Mouse (Mus musculus) hindbrain, embryonic 16.5 days (tissue): ENCODE results near the gene Gm2115. TPM values are rescaled to one million over a fixed set of nuclear protein-coding genes. Genes with fewer than 3 reads are reported as not detected.
A peak's percentile ranks its signal among the peaks of the same experiment; 100 is the strongest.

ENCODE experiments used
- ATAC-seq: fragments of 200-750 bp; cut with Nextera tagmentation; 2 replicates; pipeline ENCODE4 v1.8.0; 2017; ENCODE audit warnings: moderate TSS enrichment, moderate library complexity
- H3K27ac ChIP-seq: fragments of 300-500 bp; sonication (generic); 2 replicates; pipeline ENCODE4 v1.5.1; 2014; ENCODE audit warnings: low read depth, mild to moderate bottlenecking, control low read depth, low read length, moderate library complexity
- H3K27me3 ChIP-seq: fragments of 300-500 bp; sonication (generic); replicated peaks from 2 replicates; pipeline ENCODE4 v1.6.1; 2014; ENCODE audit warnings: low read length; ENCODE audit not compliant: control insufficient read depth, insufficient read depth
- H3K36me3 ChIP-seq: fragments of 300-500 bp; sonication (generic); 2 replicates; pipeline ENCODE4 v1.6.1; 2014; ENCODE audit warnings: mild to moderate bottlenecking, low read length, moderate library complexity, mixed read lengths; ENCODE audit not compliant: control insufficient read depth, insufficient read depth
- H3K4me1 ChIP-seq: fragments of 300-500 bp; sonication (generic); 2 replicates; pipeline ENCODE4 v1.6.1; 2014; ENCODE audit warnings: low read depth, low read length; ENCODE audit not compliant: control insufficient read depth, insufficient read depth
- H3K4me2 ChIP-seq: fragments of 300-500 bp; sonication (generic); 2 replicates; pipeline ENCODE4 v1.6.1; 2014; ENCODE audit warnings: mild to moderate bottlenecking, low read length, control low read depth, moderate library complexity
- H3K4me3 ChIP-seq: fragments of 300-500 bp; sonication (generic); 2 replicates; pipeline ENCODE4 v1.5.1; 2014; ENCODE audit warnings: mild to moderate bottlenecking, low read length, control low read depth, moderate library complexity
- H3K9ac ChIP-seq: fragments of 300-500 bp; sonication (generic); 2 replicates; pipeline ENCODE4 v1.6.1; 2014; ENCODE audit warnings: low read depth, mild to moderate bottlenecking, control low read depth, low read length, moderate library complexity
- H3K9me3 ChIP-seq: fragments of 300-500 bp; sonication (generic); 2 replicates; pipeline ENCODE4 v1.6.1; 2014; ENCODE audit warnings: mild to moderate bottlenecking, low read length, moderate library complexity; ENCODE audit not compliant: control insufficient read depth
- WGBS: fragments of 180-500 bp; shearing (Covaris S2); extraction: QIAGEN DNeasy Blood & Tissue Kit; methylation state at CpG from one replicate; pipeline ENCODE4 v1.1.7; 2014; 5-methylcytosine and 5-hydroxymethylcytosine counted together
- polyA plus RNA-seq: library from polyadenylated mRNA; unstranded; fragments of >200 nt; fragmentation: Nextera tagmentation; extraction: Ambion mirVana; gene quantifications from 2 replicates; pipeline ENCODE4 v1.2.1, GENCODE M21; 2015

Gm2115 gene
- 1.9 and 2.0 TPM in 2 replicates for polyA plus RNA-seq

DNA sequence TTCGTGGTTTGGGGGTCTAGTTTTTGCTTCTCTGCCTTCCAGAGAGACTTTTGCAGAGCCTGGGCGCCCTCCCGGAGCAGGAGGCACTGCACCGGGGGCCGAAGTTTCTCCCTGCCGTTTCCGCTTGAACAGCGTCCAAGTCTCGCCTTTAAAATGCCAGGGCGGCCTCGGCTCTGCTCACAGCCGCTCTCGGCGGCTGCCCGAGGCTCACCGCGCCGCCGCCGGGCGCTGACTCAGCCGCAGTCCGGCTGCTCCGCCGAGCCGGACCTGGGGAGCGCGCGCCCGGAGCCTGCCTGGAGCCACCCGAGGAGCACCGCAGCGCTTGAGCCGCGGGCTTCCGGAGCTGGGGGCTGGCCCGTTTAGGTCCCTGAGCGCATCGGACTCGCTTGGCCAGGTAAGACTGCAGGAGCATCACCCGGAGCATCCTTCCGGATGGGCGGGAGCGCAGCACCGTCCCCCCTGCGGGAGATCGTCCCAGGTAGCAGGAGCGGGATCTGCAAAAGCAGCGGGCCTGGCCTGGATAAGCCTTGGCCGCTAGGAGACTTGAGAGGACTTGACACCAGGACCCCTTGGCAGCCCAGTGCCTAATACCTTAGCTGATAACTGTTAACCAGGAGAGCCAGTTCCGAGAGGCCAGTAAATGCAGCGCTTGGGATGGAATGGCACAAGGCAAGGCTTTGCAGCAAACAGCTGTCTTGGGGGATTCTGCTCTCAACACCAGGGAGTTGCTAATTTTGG, at the start of gene Gm2115:
TSS of gene Gm2115 (plus strand) at position 159 of the 738 bp plus-strand sequence.
- Histone ChIP-seq H3K9ac (peak within 1 kb of the TSS; percentile 70), H3K4me2 (peak within 1 kb of the TSS; percentile 96), H3K27me3 (peaks cover 11% of the 10 kb centered on the region; the same call in 1 of the 2 replicates), H3K9me3 (no peaks in the 10 kb centered on the region), H3K4me1 (peaks cover 6% of the 10 kb centered on the region), H3K36me3 (no peaks in the 10 kb centered on the region), H3K27ac (no peak within 1 kb of the TSS), H3K4me3 (peak within 1 kb of the TSS; percentile 58)
- peak; percentile 95 for ATAC-seq
- WGBS, result 1% methylated on average over 52 of the region's 52 CpGs

DNA sequence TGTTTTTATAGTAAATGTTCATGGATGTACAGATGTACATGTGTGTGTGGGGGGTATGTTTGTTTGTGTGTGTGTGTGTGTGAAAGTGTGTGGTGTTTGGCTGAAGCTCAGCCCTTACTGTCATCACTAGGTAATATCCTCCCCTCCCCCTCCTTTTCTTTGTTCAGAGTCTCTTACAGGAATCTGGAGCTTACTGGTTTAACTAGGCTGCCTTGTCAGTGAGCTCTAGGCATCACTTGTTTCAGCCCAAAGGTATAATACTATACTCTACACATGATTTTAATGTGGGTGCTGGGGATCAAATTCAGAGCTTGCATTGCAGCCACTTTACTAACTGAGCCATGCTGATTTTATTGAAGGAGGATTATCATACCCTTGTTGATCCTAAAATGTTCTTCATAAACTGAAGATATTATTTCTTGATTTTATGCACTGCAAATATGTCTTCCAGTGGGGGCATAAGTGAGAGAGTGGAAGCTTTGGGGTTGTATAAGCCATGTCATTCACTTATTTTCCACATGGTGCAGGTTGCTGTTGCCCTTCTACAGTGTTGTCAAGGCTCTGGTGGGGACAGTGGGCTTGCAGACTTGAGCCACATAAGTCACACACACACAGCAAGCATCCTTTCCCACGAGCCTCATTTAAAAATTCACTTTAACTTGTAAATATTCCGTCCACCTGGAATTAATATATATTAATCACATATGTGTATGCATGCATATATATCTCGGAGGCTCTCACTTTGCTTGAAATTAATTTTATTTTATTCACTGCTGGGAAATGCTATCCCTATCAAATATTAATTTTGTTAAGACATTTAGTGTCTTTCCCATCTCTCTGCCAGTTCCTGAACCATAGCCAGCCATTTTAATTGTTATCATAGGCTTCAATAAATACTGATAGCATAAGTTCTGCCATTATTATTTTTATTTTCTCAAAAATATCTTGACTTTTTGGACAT, 45.0 kb upstream of the Gm2115 start:
- Histone ChIP-seq H3K27ac (no peak overlapping the region), H3K9me3 (no peaks in the 10 kb centered on the region), H3K4me3 (no peak overlapping the region), H3K27me3 (no peaks in the 10 kb centered on the region), H3K9ac (no peak overlapping the region), H3K4me2 (no peak overlapping the region), H3K36me3 (no peaks in the 10 kb centered on the region), H3K4me1 (no peaks in the 10 kb centered on the region)
- ATAC-seq, result peak; percentile 81
- WGBS, result 70% methylated on average over 3 of the region's 3 CpGs

DNA sequence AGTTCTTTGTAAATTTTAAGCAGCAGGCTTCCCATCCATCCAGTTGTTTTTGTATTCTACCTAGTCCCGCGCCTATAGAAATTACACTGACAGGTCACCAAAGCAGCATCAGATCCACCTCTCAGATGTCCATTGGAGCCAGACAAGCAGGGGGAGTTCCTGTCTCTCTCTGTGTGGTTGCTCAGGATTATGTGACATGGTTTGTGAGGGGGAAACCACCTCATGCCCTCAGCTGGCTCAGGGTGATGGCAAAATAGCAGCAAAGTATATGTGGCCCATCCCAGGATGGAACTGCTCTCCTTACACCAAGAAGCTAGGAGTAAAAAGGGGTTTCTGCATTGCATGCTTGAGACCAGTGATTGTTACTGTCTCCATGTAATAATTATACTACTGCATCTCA, 42.3 kb upstream of the Gm2115 start:
- Histone ChIP-seq H3K4me1 (no peaks in the 10 kb centered on the region), H3K27me3 (no peaks in the 10 kb centered on the region), H3K36me3 (no peaks in the 10 kb centered on the region), H3K27ac (no peak overlapping the region), H3K4me3 (no peak overlapping the region), H3K9me3 (no peaks in the 10 kb centered on the region), H3K4me2 (no peak overlapping the region), H3K9ac (no peak overlapping the region)
- ATAC-seq, result no peak
- 92% methylated on average over 2 of the region's 2 CpGs for WGBS

DNA sequence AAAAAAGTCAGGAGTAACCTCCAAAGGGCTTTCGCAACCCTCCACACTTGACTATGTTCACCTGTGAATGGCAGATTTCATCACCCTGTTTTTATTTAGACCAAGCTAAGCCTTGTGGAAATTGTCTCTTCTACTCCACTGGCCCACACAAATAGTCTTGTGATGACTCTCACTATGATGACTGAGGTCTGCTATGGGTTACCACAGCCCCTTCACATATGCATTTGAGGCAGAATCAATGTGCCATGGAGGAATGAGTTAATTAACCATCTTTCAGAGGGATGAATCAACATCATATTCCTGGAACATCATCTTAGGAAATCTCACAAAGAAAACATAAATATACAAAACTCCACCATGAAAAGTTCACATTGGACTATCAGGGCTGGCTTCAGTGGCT, 25.6 kb upstream of the Gm2115 start:
- no peaks in the 10 kb centered on the region for H3K4me1 ChIP-seq
- no peak overlapping the region for H3K27ac ChIP-seq
- no peak for ATAC-seq
- no peaks in the 10 kb centered on the region for H3K27me3 ChIP-seq
- no peaks in the 10 kb centered on the region for H3K36me3 ChIP-seq
- no peak overlapping the region for H3K9ac ChIP-seq
- WGBS, result 96% methylated on average over 1 of the region's 1 CpGs
- H3K4me2 ChIP-seq, result no peak overlapping the region
- no peaks in the 10 kb centered on the region for H3K9me3 ChIP-seq
- H3K4me3 ChIP-seq, result no peak overlapping the region

DNA sequence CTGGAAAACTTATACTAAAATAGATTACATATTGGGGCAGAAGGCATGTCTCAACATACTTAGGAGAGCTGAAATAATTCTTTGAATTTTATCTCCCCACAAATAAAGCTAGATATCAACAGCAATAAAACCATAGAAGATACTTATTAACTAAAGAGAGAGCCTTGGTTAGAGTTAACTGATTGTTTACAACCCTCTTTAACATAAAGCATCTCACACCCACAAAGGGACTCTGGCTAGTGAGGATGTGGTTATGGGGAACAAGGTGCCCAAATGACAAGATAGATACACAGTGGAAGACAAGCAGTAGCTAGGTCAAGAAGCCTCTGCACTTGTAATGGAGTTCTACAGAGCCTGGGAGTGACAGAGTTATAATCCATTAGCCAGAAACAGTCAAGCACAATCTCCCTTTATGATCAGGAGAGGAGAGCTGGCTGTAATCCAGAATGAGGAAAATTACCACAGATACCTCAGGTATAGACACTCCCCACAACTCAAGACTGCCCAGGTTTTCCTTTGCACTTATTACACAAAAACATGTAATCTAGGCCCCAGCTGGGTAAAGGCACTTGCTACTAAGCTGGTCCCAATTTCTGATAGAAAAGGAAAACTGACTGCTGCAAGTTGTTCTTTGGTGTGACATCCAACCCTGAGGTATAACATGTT, 10.1 kb upstream of the Gm2115 start:
- no peaks in the 10 kb centered on the region for H3K4me1 ChIP-seq
- H3K9ac ChIP-seq, result no peak overlapping the region
- no peak overlapping the region for H3K4me3 ChIP-seq
- no peak overlapping the region for H3K4me2 ChIP-seq
- H3K36me3 ChIP-seq, result no peaks in the 10 kb centered on the region
- ATAC-seq, result no peak
- no peaks in the 10 kb centered on the region for H3K9me3 ChIP-seq
- H3K27ac ChIP-seq, result no peak overlapping the region
- H3K27me3 ChIP-seq, result no peaks in the 10 kb centered on the region

DNA sequence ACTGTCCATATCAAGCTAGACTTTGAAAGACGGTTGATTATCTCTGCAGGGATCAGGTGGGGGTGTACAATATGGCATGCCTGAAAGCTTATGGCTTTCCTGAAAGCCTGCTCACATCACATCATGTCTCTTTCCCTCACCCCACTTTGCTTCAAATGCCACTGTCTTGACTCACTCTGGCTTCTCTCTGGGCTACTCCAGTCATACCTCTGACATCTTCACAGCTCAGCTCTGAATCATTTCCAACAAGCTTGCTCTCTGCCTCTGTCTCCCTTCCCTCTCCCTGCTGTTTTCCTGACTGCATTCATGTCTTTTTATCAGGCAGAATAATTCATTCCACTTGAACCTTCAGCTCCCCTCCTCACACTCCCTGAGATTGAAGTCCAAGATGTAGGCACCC, 7.4 kb upstream of the Gm2115 start:
- Histone ChIP-seq H3K4me3 (no peak overlapping the region), H3K9me3 (no peaks in the 10 kb centered on the region), H3K4me2 (no peak overlapping the region), H3K36me3 (no peaks in the 10 kb centered on the region), H3K27ac (no peak overlapping the region), H3K27me3 (no peaks in the 10 kb centered on the region), H3K9ac (no peak overlapping the region), H3K4me1 (no peaks in the 10 kb centered on the region)
- no peak for ATAC-seq
- 64% methylated on average over 1 of the region's 1 CpGs for WGBS

DNA sequence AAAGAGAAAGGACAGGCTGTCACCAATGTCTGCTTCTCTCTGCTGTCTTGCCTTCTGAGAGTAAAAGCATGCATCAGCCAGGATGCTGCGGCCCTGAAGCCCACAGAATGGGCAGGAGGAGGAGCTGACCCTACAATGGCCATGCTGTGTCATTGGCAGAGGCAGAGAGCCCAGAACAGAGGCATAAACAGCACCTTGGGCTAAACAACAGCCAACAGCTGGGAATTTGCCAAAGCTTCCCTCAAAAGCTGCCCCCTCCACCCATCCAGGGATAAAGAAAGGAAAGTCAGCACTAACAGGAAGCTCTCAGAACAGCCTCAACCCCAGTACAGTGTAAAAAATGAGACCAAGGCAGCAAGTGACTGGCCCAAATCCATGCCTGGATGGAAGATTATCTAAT, 6.3 kb upstream of the Gm2115 start:
- Histone ChIP-seq H3K4me1 (no peaks in the 10 kb centered on the region), H3K9me3 (no peaks in the 10 kb centered on the region), H3K27ac (no peak overlapping the region), H3K4me3 (no peak overlapping the region), H3K4me2 (no peak overlapping the region), H3K36me3 (no peaks in the 10 kb centered on the region), H3K9ac (no peak overlapping the region), H3K27me3 (no peaks in the 10 kb centered on the region)
- WGBS, result 19% methylated on average over 1 of the region's 1 CpGs
- peak; percentile 82 for ATAC-seq

DNA sequence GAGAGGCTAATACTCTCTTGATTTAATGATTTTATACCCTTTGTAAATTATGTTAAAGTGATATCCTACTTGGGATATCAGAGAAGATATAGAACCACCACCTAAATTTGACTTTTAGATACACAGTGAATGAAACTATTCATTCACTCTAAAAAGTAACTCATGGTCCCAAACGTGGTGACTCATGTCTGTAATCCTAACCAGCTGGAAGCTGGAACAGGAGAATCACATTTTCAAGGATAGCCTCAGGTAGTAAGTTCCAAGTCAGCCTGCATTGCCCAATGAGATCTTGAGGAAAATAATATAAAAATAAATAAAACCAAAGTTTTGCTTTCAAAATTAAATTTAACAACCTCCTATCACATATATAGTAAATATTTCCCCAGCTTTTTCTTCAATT, 2.6 kb upstream of the Gm2115 start:
- Histone ChIP-seq H3K9ac (no peak overlapping the region), H3K4me1 (peaks cover 6% of the 10 kb centered on the region), H3K27me3 (peaks cover 9% of the 10 kb centered on the region; the same call in 1 of the 2 replicates), H3K4me3 (no peak overlapping the region), H3K9me3 (no peaks in the 10 kb centered on the region), H3K4me2 (no peak overlapping the region), H3K27ac (no peak overlapping the region), H3K36me3 (no peaks in the 10 kb centered on the region)
- no peak for ATAC-seq
- 59% methylated on average over 1 of the region's 1 CpGs for WGBS

DNA sequence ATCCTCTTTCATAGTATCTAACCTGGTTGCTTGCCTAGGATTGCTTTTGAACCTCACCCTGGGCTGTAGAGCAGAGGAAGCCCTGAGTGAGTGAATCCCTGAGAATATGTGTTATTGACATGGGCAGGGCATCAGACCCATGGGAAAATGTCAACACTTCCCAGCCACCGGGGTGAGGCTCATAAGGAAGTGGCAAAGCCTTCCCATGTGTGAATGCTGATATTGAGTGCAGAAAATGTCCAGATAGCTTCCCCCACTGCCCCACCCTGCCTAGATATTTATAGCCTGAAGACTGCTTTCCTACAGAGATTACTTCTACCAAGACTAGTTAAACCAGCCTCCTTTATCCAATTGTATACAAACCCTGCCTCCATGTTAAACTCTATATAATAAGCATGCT, 4.0 kb downstream of the Gm2115 start:
- no peak overlapping the region for H3K27ac ChIP-seq
- 84% methylated on average over 1 of the region's 1 CpGs for WGBS
- H3K27me3 ChIP-seq, result peaks cover 11% of the 10 kb centered on the region; the same call in 1 of the 2 replicates
- H3K4me1 ChIP-seq, result peaks cover 6% of the 10 kb centered on the region
- H3K9ac ChIP-seq, result no peak overlapping the region
- H3K4me2 ChIP-seq, result no peak overlapping the region
- no peaks in the 10 kb centered on the region for H3K36me3 ChIP-seq
- no peak for ATAC-seq
- H3K4me3 ChIP-seq, result no peak overlapping the region
- H3K9me3 ChIP-seq, result no peaks in the 10 kb centered on the region
